Mouse (Mus musculus) CH12.LX (cell line): ENCODE measurements at regions not wholly inside any gene's neighbourhood (a gene's known extent, or its start where the extent isn't known, plus 50 kb on each side); places are given as distances from the start of the nearest gene placed in this dataset.

Source experiments
- DNase-seq: peaks from one replicate; pipeline ENCODE4 v3.0.0-alpha.2; 2013; ENCODE audit errors: extremely low read depth
- H3K27ac ChIP-seq: 2 replicates; pipeline ENCODE4 v1.5.1; 2012; ENCODE audit warnings: low read depth, mild to moderate bottlenecking, control low read depth, moderate library complexity; ENCODE audit not compliant: insufficient read depth
- H3K27me3 ChIP-seq: replicated peaks from 2 replicates; pipeline ENCODE3; 2012; ENCODE audit warnings: inconsistent platforms
- H3K36me3 ChIP-seq, 2 experiments: replicated peaks in 1 of 2; 2 replicates each; pipeline versions ENCODE3 to v1.6.1; 2012; ENCODE audit warnings: inconsistent platforms in 1 of 2, low read length in 1 of 2, mild to moderate bottlenecking in 1 of 2, mixed read lengths in 1 of 2, moderate library complexity in 1 of 2; ENCODE audit not compliant: control insufficient read depth in 1 of 2, insufficient read depth in 1 of 2
- H3K4me1 ChIP-seq, 2 experiments: 2 replicates each; pipeline ENCODE4 v1.6.1; 2012; ENCODE audit warnings: inconsistent platforms in 1 of 2, moderate library complexity in 1 of 2; ENCODE audit not compliant: insufficient read depth in 2 of 2, control insufficient read depth in 1 of 2
- H3K4me2 ChIP-seq: 2 replicates; pipeline ENCODE4 v1.6.1; 2012; ENCODE audit warnings: low read depth, mild to moderate bottlenecking, control low read depth; ENCODE audit not compliant: poor library complexity, insufficient read depth, severe bottlenecking
- H3K4me3 ChIP-seq, 3 experiments: fragments of 150-350 bp in 1 of 3; sonication (generic) in 1 of 3; replicated peaks in 1 of 3; 2 replicates each; pipeline versions ENCODE3 to v1.5.1; 2011 to 2012; ENCODE audit warnings: low read depth in 2 of 3, low read length in 2 of 3, mild to moderate bottlenecking in 2 of 3, moderate library complexity in 2 of 3, control low read depth in 1 of 3, improper control_type of control experiment in 1 of 3, inconsistent platforms in 1 of 3, mixed read lengths in 1 of 3; ENCODE audit not compliant: poor library complexity in 1 of 3
- H3K79me2 ChIP-seq: replicated peaks from 2 replicates; pipeline ENCODE4 v1.6.1; 2012; ENCODE audit warnings: mild to moderate bottlenecking, moderate library complexity; ENCODE audit not compliant: control insufficient read depth, poor library complexity, insufficient read depth, severe bottlenecking; ENCODE audit errors: extremely low read depth
- H3K9ac ChIP-seq: 2 replicates; pipeline ENCODE4 v1.6.1; 2012; ENCODE audit warnings: low read depth, mild to moderate bottlenecking, control low read depth, moderate library complexity; ENCODE audit not compliant: insufficient read depth
- H3K9me3 ChIP-seq: replicated peaks from 2 replicates; pipeline ENCODE3; 2012; ENCODE audit warnings: low read length, inconsistent platforms, mixed read lengths
- BHLHE40 ChIP-seq: IDR thresholded peaks from 2 replicates; pipeline ENCODE4 v1.6.1; 2011; ENCODE audit warnings: mild to moderate bottlenecking, low read depth, low read length, improper control_type of control experiment
- CHD1 ChIP-seq: IDR thresholded peaks from 2 replicates; pipeline ENCODE4 v1.6.1; 2012; ENCODE audit warnings: low read depth, low read length, improper control_type of control experiment, inconsistent platforms
- CHD2 ChIP-seq: IDR thresholded peaks from 2 replicates; pipeline ENCODE4 v1.6.1; 2011; ENCODE audit warnings: low read length, improper control_type of control experiment
- CTCF ChIP-seq, 2 experiments: IDR thresholded peaks in 1 of 2; conservative IDR thresholded peaks in 1 of 2; 2 replicates each; pipeline ENCODE4 v1.5.1; 2011 to 2012; ENCODE audit warnings: low read depth in 2 of 2, low read length in 2 of 2, improper control_type of control experiment in 1 of 2, inconsistent platforms in 1 of 2, mild to moderate bottlenecking in 1 of 2, moderate library complexity in 1 of 2
- ELF1 ChIP-seq: IDR thresholded peaks from 2 replicates; pipeline ENCODE4 v1.6.1; 2014; ENCODE audit warnings: low read depth, mild to moderate bottlenecking, inconsistent platforms, low read length, improper control_type of control experiment
- EP300 ChIP-seq: IDR thresholded peaks from 2 replicates; pipeline ENCODE4 v1.6.1; 2011; ENCODE audit warnings: low read length, improper control_type of control experiment
- ETS1 ChIP-seq: conservative IDR thresholded peaks from 2 replicates; pipeline ENCODE4 v1.6.1; 2012; ENCODE audit warnings: low read depth, mild to moderate bottlenecking, inconsistent platforms, low read length, improper control_type of control experiment, moderate library complexity
- GABPA ChIP-seq: IDR thresholded peaks from 2 replicates; pipeline ENCODE4 v1.6.1; 2012; ENCODE audit warnings: low read depth, low read length, improper control_type of control experiment, inconsistent platforms; ENCODE audit not compliant: insufficient replicate concordance
- HCFC1 ChIP-seq: IDR thresholded peaks from 2 replicates; pipeline ENCODE4 v1.6.1; 2012; ENCODE audit warnings: low read depth, mild to moderate bottlenecking, inconsistent platforms, low read length, improper control_type of control experiment
- IRF4 ChIP-seq: IDR thresholded peaks from 2 replicates; pipeline ENCODE4 v1.6.1; 2014; ENCODE audit warnings: low read depth, mild to moderate bottlenecking, inconsistent platforms, low read length, improper control_type of control experiment
- JUN ChIP-seq: IDR thresholded peaks from 2 replicates; pipeline ENCODE4 v1.6.1; 2011; ENCODE audit warnings: low read depth, mild to moderate bottlenecking, low read length, improper control_type of control experiment, moderate library complexity; ENCODE audit not compliant: insufficient read depth
- KAT2A ChIP-seq: IDR thresholded peaks from 2 replicates; pipeline ENCODE4 v1.6.1; 2012; ENCODE audit warnings: low read length, improper control_type of control experiment, inconsistent platforms; ENCODE audit not compliant: insufficient replicate concordance
- MAX ChIP-seq: IDR thresholded peaks from 2 replicates; pipeline ENCODE4 v1.6.1; 2011; ENCODE audit warnings: low read length, improper control_type of control experiment
- MAZ ChIP-seq: IDR thresholded peaks from 2 replicates; pipeline ENCODE4 v1.6.1; 2012; ENCODE audit warnings: low read depth, mild to moderate bottlenecking, inconsistent platforms, low read length, improper control_type of control experiment, moderate library complexity
- MEF2A ChIP-seq: IDR thresholded peaks from 2 replicates; pipeline ENCODE4 v1.6.1; 2014; ENCODE audit warnings: low read depth, mild to moderate bottlenecking, inconsistent platforms, low read length, improper control_type of control experiment, borderline replicate concordance
- MYC ChIP-seq: IDR thresholded peaks from 2 replicates; pipeline ENCODE4 v1.6.1; 2011; ENCODE audit warnings: low read depth, mild to moderate bottlenecking, improper control_type of control experiment, low read length
- NELFE ChIP-seq: IDR thresholded peaks from 2 replicates; pipeline ENCODE4 v1.6.1; 2011; ENCODE audit warnings: low read depth, low read length, improper control_type of control experiment
- PAX5 ChIP-seq: IDR thresholded peaks from 2 replicates; pipeline ENCODE4 v1.6.1; 2012; ENCODE audit warnings: low read length, inconsistent platforms, mixed read lengths
- POLR2A ChIP-seq: IDR thresholded peaks from 2 replicates; pipeline ENCODE4 v1.6.1; 2011; ENCODE audit warnings: low read depth, mild to moderate bottlenecking, improper control_type of control experiment, low read length
- POLR2AphosphoS2 ChIP-seq: IDR thresholded peaks from 2 replicates; pipeline ENCODE4 v1.6.1; 2011; ENCODE audit warnings: low read depth, low read length, improper control_type of control experiment
- RAD21 ChIP-seq: IDR thresholded peaks from 2 replicates; pipeline ENCODE4 v1.6.1; 2011; ENCODE audit warnings: low read depth, mild to moderate bottlenecking, low read length, improper control_type of control experiment, moderate library complexity
- RCOR1 ChIP-seq: conservative IDR thresholded peaks from 2 replicates; pipeline ENCODE4 v1.6.1; 2012; ENCODE audit warnings: low read depth, mild to moderate bottlenecking, inconsistent platforms, low read length, improper control_type of control experiment
- SMC3 ChIP-seq: IDR thresholded peaks from 2 replicates; pipeline ENCODE4 v1.6.1; 2011; ENCODE audit warnings: low read depth, low read length, improper control_type of control experiment
- TBP ChIP-seq: conservative IDR thresholded peaks from 2 replicates; pipeline ENCODE4 v1.6.1; 2011; ENCODE audit warnings: low read depth, low read length, improper control_type of control experiment
- TCF12 ChIP-seq: IDR thresholded peaks from 2 replicates; pipeline ENCODE4 v1.6.1; 2014; ENCODE audit warnings: low read depth, mild to moderate bottlenecking, inconsistent platforms, low read length, improper control_type of control experiment
- UBTF ChIP-seq: IDR thresholded peaks from 2 replicates; pipeline ENCODE4 v1.6.1; 2012; ENCODE audit warnings: low read depth, mild to moderate bottlenecking, inconsistent platforms, low read length, improper control_type of control experiment, moderate library complexity
- USF1 ChIP-seq: IDR thresholded peaks from 2 replicates; pipeline ENCODE4 v1.6.1; 2014; ENCODE audit warnings: low read depth, mild to moderate bottlenecking, inconsistent platforms, low read length, improper control_type of control experiment
- USF2 ChIP-seq: conservative IDR thresholded peaks from 2 replicates; pipeline ENCODE4 v1.6.1; 2011; ENCODE audit warnings: low read depth, low read length, improper control_type of control experiment
- ZMIZ1 ChIP-seq: IDR thresholded peaks from 2 replicates; pipeline ENCODE4 v1.6.1; 2012; ENCODE audit warnings: low read depth, mild to moderate bottlenecking, inconsistent platforms, low read length, improper control_type of control experiment
- ZNF384 ChIP-seq: IDR thresholded peaks from 2 replicates; pipeline ENCODE4 v1.6.1; 2012; ENCODE audit warnings: low read depth, low read length, improper control_type of control experiment, inconsistent platforms
- dilution Hi-C: fragments of 300-500 bp; cut with MboI; formaldehyde crosslinking; loops from 2 replicates; pipeline ENCODE4 v1.14.3; 2020; ENCODE audit warnings: low sequenced_read_pairs; ENCODE audit not compliant: extremely low pct_unique_long_range_greater_than_20kb, extremely low pct_ligation_motif_present
- in situ Hi-C: fragments of 300-500 bp; cut with MboI; formaldehyde crosslinking; loops from 3 replicates; pipeline ENCODE4 v1.14.3; 2019; ENCODE audit warnings: low sequenced_read_pairs, low pct_ligation_motif_present, low pct_unique_long_range_greater_than_20kb, mixed read lengths

DNA sequence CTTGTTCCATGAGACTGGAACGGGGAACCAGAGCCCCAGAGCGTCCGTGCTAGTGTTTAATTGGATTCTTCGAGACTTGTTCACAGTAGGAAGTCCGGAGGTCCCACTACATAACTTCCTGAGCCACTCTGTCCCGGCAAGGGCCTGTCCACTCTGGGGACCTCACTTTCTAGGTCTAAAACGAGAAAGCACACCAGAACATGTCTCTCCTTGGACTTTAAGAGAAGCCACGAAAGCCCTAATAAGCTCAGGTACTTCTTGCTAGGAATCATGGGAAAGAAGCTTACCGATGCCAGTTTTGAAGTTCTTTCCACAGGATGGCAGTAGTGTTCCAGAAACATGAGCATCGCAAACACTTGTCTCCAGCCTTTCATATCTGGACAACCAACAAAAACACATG is 122.0 kb upstream of the Olfr1324 start:
- Histone ChIP-seq H3K27me3 (no peaks in the 10 kb centered on the region), H3K4me3 (peak overlapping the region; percentile 54 to 57 (median 55)), H3K9me3 (no peaks in the 10 kb centered on the region), H3K79me2 (no peaks in the 10 kb centered on the region), H3K4me2 (peak overlapping the region; percentile 50; the same call in 1 of the 2 replicates), H3K4me1 (peaks cover 0 to 4% of the 10 kb centered on the region in 2 experiments; a peak in 1 of 4 replicates)
- in situ Hi-C loops, result no loop called here
- DNase-seq, result peak; percentile 77
- TF ChIP-seq POLR2A, result peak; percentile 43
- no peak for TF ChIP-seq NELFE
- TF ChIP-seq RAD21, result peak; percentile 71
- no peak for TF ChIP-seq USF2
- no peak for TF ChIP-seq RCOR1
- TF ChIP-seq ZNF384, result peak; percentile 74
- peak; percentile 60 for TF ChIP-seq SMC3
- no peak for TF ChIP-seq BHLHE40
- 0 out of 2 replicates have a peak, but pooled peaks have one; percentile 28 for TF ChIP-seq MYC
- 0 out of 2 replicates have a peak, but pooled peaks have one; percentile 43 for TF ChIP-seq TBP
- TF ChIP-seq CTCF (conservative IDR thresholded peaks at IDR 0.05 in 1 of 2, IDR thresholded peaks at IDR 0.05 in 1 of 2; ENCODE audit: low read depth in 2 of 2, low read length in 2 of 2), result peak; percentile 21 to 68; a peak in 3 of 4 replicates
- 0 out of 2 replicates have a peak, but pooled peaks have one; percentile 33 for TF ChIP-seq ETS1
- TF ChIP-seq, all 38 proteins: peak for 8
- Histone ChIP-seq H3K27ac (peak overlapping the region; percentile 52; the same call in 1 of the 2 replicates), H3K36me3 (no peaks in the 10 kb centered on the region), H3K9ac (peak overlapping the region; percentile 76)
- dilution Hi-C loops, result no loop called here

DNA sequence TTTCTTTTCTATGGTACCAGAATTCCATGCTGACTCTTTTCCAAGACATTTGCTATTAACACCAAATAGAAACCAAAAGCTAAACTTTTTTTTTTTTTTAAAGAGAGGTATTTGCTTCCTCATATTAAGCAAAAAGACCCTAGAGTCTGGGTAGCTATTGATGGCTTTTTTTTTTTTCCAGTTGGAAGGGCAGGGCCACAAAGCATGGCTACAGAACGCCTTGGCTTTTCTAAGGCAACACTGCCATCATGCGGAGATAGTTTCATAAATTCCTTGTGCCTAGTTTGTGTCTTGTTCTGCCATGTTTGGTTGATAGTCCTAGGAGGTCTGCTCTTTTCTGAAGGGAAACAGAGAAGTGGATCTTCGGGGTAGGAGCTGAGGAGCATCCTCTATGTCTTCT is 121.4 kb upstream of the Olfr1324 start:
- H3K9ac ChIP-seq, result peak overlapping the region; percentile 76
- dilution Hi-C loops, result no loop called here
- peaks cover 0 to 4% of the 10 kb centered on the region in 2 experiments; a peak in 1 of 4 replicates for H3K4me1 ChIP-seq
- peak; percentile 87 for DNase-seq
- peak overlapping the region; percentile 52; the same call in 1 of the 2 replicates for H3K27ac ChIP-seq
- H3K9me3 ChIP-seq, result no peaks in the 10 kb centered on the region
- no peaks in the 10 kb centered on the region for H3K79me2 ChIP-seq
- no peaks in the 10 kb centered on the region for H3K36me3 ChIP-seq
- in situ Hi-C loops, result no loop called here
- H3K4me3 ChIP-seq, result peak overlapping the region; percentile 54 to 57 (median 55)
- H3K27me3 ChIP-seq, result no peaks in the 10 kb centered on the region
- H3K4me2 ChIP-seq, result peak overlapping the region; percentile 50
- TF ChIP-seq CTCF (conservative IDR thresholded peaks at IDR 0.05 in 1 of 2, IDR thresholded peaks at IDR 0.05 in 1 of 2; ENCODE audit: low read depth in 2 of 2, low read length in 2 of 2) (peak in 1 of 2 experiments; percentile 70; a peak in 2 of 4 replicates), MAX (peak; percentile 35; the same call in 1 of the 2 replicates), RCOR1 (no peak), IRF4 (peak; percentile 27; the same call in 1 of the 2 replicates), USF1 (no peak), POLR2AphosphoS2 (no peak), ZNF384 (peak; percentile 99), GABPA (no peak), HCFC1 (0 out of 2 replicates have a peak, but pooled peaks have one; percentile 31), TCF12 (no peak), CHD1 (no peak), KAT2A (no peak), MYC (0 out of 2 replicates have a peak, but pooled peaks have one; percentile 23), USF2 (no peak), CHD2 (no peak), EP300 (no peak), ELF1 (0 out of 2 replicates have a peak, but pooled peaks have one; percentile 11), JUN (no peak), TBP (no peak), UBTF (no peak), POLR2A (no peak), ZMIZ1 (no peak), ETS1 (peak; percentile 70), SMC3 (peak; percentile 47), NELFE (no peak), PAX5 (no peak), MAZ (no peak), MEF2A (no peak), BHLHE40 (no peak)
